Mouse (Mus musculus) lung, embryonic 14.5 days (tissue): ENCODE measurements at regions not wholly inside any gene's neighbourhood (a gene's known extent, or its start where the extent isn't known, plus 50 kb on each side); places are given as distances from the start of the nearest gene placed in this dataset.

ENCODE experiments used
- ATAC-seq: fragments of 200-750 bp; cut with Nextera tagmentation; 2 replicates; pipeline ENCODE4 v1.8.0; 2017; ENCODE audit warnings: mild to moderate bottlenecking, moderate TSS enrichment, moderate library complexity; ENCODE audit not compliant: insufficient read depth
- DNase-seq: peaks from one replicate; pipeline ENCODE4 v3.0.0-alpha.2; 2015
- H3K27ac ChIP-seq: fragments of 300-500 bp; sonication (generic); 2 replicates; pipeline ENCODE4 v1.5.1; 2014; ENCODE audit warnings: low read depth, mild to moderate bottlenecking, moderate library complexity
- H3K27me3 ChIP-seq: fragments of 300-500 bp; sonication (generic); 2 replicates; pipeline ENCODE4 v1.6.1; 2014; ENCODE audit warnings: low read length, control low read depth; ENCODE audit not compliant: insufficient read depth
- H3K36me3 ChIP-seq: fragments of 300-500 bp; sonication (generic); 2 replicates; pipeline ENCODE4 v1.6.1; 2014; ENCODE audit warnings: control low read depth; ENCODE audit not compliant: insufficient read depth
- H3K4me1 ChIP-seq: fragments of 300-500 bp; sonication (generic); 2 replicates; pipeline ENCODE4 v1.6.1; 2014; ENCODE audit warnings: antibody characterized with exemption, control low read depth; ENCODE audit not compliant: insufficient read depth
- H3K4me2 ChIP-seq: fragments of 300-500 bp; sonication (generic); 2 replicates; pipeline ENCODE4 v1.6.1; 2014; ENCODE audit warnings: mild to moderate bottlenecking
- H3K4me3 ChIP-seq: fragments of 300-500 bp; sonication (generic); 2 replicates; pipeline ENCODE4 v1.5.1; 2014; ENCODE audit warnings: low read depth, low read length
- H3K9ac ChIP-seq: fragments of 300-500 bp; sonication (generic); 2 replicates; pipeline ENCODE4 v1.6.1; 2014
- H3K9me3 ChIP-seq: fragments of 300-500 bp; sonication (generic); 2 replicates; pipeline ENCODE4 v1.6.1; 2016; ENCODE audit warnings: low read depth, low read length, control low read depth
- CTCF ChIP-seq: IDR thresholded peaks from 2 replicates; pipeline ENCODE4 v1.5.1; 2016; ENCODE audit warnings: antibody characterized with exemption, low read depth
- WGBS: fragments of 180-500 bp; shearing (Covaris S2); extraction: QIAGEN DNeasy Blood & Tissue Kit; methylation state at CpG from one replicate; pipeline ENCODE4 v1.1.7; 2014; 5-methylcytosine and 5-hydroxymethylcytosine counted together

- DNase-seq = no peak
- no peak for TF ChIP-seq CTCF
- no peaks in the 10 kb centered on the region for H3K4me1 ChIP-seq
- no peak overlapping the region for H3K4me3 ChIP-seq
- ATAC-seq = no peak
- no peaks in the 10 kb centered on the region for H3K9me3 ChIP-seq
- no peak overlapping the region for H3K4me2 ChIP-seq
- no peaks in the 10 kb centered on the region for H3K27me3 ChIP-seq
- no peaks in the 10 kb centered on the region for H3K36me3 ChIP-seq
- no peak overlapping the region for H3K9ac ChIP-seq
- H3K27ac ChIP-seq = no peak overlapping the region
Observed at GRCm38 (mm10) chr14:97287447-97287846, 768.5 kb upstream of the Klhl1 start.

- no peaks in the 10 kb centered on the region for H3K36me3 ChIP-seq
- H3K4me2 ChIP-seq = no peak overlapping the region
- no peak for TF ChIP-seq CTCF
- H3K4me3 ChIP-seq = no peak overlapping the region
- H3K4me1 ChIP-seq = no peaks in the 10 kb centered on the region
- no peak overlapping the region for H3K27ac ChIP-seq
- no peaks in the 10 kb centered on the region for H3K27me3 ChIP-seq
- 40% methylated on average over 3 of the region's 3 CpGs for WGBS
- H3K9me3 ChIP-seq = no peaks in the 10 kb centered on the region
- peak; percentile 8 for DNase-seq
- ATAC-seq = no peak
- no peak overlapping the region for H3K9ac ChIP-seq
Observed at GRCm38 (mm10) chr14:97258461-97258860, 739.6 kb upstream of the Klhl1 start.
